16 mouse cellular contexts compared by ENCODE assay signal in the genomic region with DNA sequence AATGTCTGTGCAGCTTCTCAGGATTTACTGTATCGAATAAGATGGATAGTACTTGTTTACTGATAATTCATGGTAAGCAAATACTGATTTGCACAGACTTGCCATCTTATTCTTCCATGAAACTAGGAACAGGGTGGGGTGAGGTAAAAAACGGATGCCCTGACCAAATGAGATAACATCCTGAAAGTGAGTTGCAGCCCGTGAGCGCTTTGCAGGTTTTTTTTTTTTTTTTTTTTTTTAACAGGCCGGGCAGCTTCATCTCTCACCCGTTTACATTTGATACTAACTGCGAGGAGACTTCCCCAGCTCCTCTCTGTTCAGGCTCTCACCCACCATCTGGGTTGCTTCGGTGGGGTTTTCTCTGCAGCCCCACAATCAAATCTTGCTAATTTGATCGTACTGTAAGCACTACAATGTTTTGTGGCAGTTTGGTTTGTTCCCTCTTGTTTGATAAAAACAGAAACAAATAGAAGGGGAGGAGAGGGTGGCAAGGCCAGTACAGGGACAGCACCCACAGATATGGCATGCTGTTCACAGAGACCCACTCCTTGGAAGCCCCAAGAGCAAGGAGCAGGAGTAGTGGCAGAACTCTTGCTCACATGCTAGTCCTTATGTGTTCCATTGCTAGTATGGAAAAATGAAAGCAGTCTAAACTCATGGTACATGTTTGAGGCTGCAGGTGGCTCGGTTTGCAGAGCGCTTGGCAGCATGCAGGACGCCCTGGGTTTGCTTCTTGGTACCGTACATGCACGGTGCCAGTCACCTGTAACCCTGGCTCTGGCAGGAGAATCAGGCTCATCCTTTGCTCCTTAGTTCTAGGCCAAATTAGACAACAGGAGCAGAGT. TPM values are rescaled to one million over a fixed set of nuclear protein-coding genes. Genes with fewer than 3 reads are reported as not detected.
DNase-seq lines count a peak whose midpoint lies in the region; ATAC-seq and TF ChIP-seq lines count a peak whose summit lies in the region.
"Had no signal": no experiment of that assay in that cellular context is flagged by ENCODE, and none has a peak within 500 bp of the region (broad histone marks: within the 10 kb centered on the region; RNA-seq: fewer than 3 reads in every experiment).

No protein-coding gene starts in this region.

- no peak for TF ChIP-seq CTCF in spleen, adult 2 months (IDR thresholded peaks at IDR 0.05; ENCODE audit: extremely low read depth, insufficient read depth, insufficient read length, insufficient replicate concordance)
- TF ChIP-seq CTCF in midbrain, postnatal 0 days (IDR thresholded peaks at IDR 0.05): no peak

- peak overlapping the region; percentile 37; the same call in 1 of the 2 replicates for H3K9ac ChIP-seq in liver, embryonic 12.5 days
- no peak overlapping the region for H3K9ac ChIP-seq in midbrain, postnatal 0 days (replicated peaks; ENCODE audit: low read length, poor library complexity, severe bottlenecking)
- H3K9ac ChIP-seq in forebrain, embryonic 15.5 days (replicated peaks): no peak overlapping the region
- H3K9ac ChIP-seq: heart, embryonic 13.5 days; hindbrain, embryonic 15.5 days had no signal

- H3K36me3 ChIP-seq in spleen, adult 2 months (ENCODE audit: control insufficient read depth, insufficient read depth, low read length): no peaks in the 10 kb centered on the region
- no peaks in the 10 kb centered on the region for H3K36me3 ChIP-seq in liver, embryonic 12.5 days
- H3K36me3 ChIP-seq in midbrain, postnatal 0 days (ENCODE audit: insufficient read depth, low read length): no peaks in the 10 kb centered on the region
- H3K36me3 ChIP-seq in forebrain, embryonic 15.5 days: no peaks in the 10 kb centered on the region
- H3K36me3 ChIP-seq: heart, embryonic 13.5 days; hindbrain, embryonic 15.5 days had no signal

- no peak for DNase-seq in spleen, adult 2 months (ENCODE audit: low read depth in 1 of 2, low spot score in 2 of 2)
- no peak for DNase-seq in spleen, postnatal 4 days (ENCODE audit: low spot score in 2 of 2)
- DNase-seq in naive thymus-derived CD4-positive, alpha-beta T cell, adult 2 months (ENCODE audit: low read depth): peak; percentile 51
- DNase-seq in midbrain, postnatal 0 days (ENCODE audit: low spot score): no peak
- no peak for DNase-seq in kidney, postnatal 36 days
- DNase-seq in left cerebral cortex, postnatal 14 days (ENCODE audit: low spot score in 2 of 2): no peak
- DNase-seq: adrenal gland, postnatal 10 days; cerebellum, adult 11 months; gastrocnemius, postnatal 25 days; left cerebral cortex, postnatal 4 days; midbrain, embryonic 14.5 days had no signal

- H3K4me1 ChIP-seq in spleen, adult 2 months (ENCODE audit: control insufficient read depth, insufficient read depth, insufficient read length): peaks cover 14% of the 10 kb centered on the region
- peaks cover 40% of the 10 kb centered on the region for H3K4me1 ChIP-seq in liver, embryonic 12.5 days
- H3K4me1 ChIP-seq in midbrain, postnatal 0 days (ENCODE audit: insufficient read depth, low read length): no peaks in the 10 kb centered on the region
- no peaks in the 10 kb centered on the region for H3K4me1 ChIP-seq in forebrain, embryonic 15.5 days
- H3K4me1 ChIP-seq: hindbrain, embryonic 15.5 days had no signal

- no peaks in the 10 kb centered on the region for H3K9me3 ChIP-seq in liver, embryonic 12.5 days (replicated peaks)
- no peaks in the 10 kb centered on the region for H3K9me3 ChIP-seq in midbrain, postnatal 0 days (ENCODE audit: low read length)
- H3K9me3 ChIP-seq in forebrain, embryonic 15.5 days: no peaks in the 10 kb centered on the region
- H3K9me3 ChIP-seq: heart, embryonic 13.5 days; hindbrain, embryonic 15.5 days had no signal

- intact Hi-C loops in left cerebral cortex, postnatal 14 days (cut with DNase I): no loop called here

- H3K27ac ChIP-seq in spleen, adult 2 months (ENCODE audit: insufficient read depth, low read length): peak overlapping the region; percentile 2; the same call in 1 of the 2 replicates
- peak overlapping the region; percentile 59 for H3K27ac ChIP-seq in liver, embryonic 12.5 days
- no peak overlapping the region for H3K27ac ChIP-seq in midbrain, postnatal 0 days (ENCODE audit: low read depth, low read length)
- no peak overlapping the region for H3K27ac ChIP-seq in forebrain, embryonic 15.5 days (replicated peaks)
- H3K27ac ChIP-seq: heart, embryonic 13.5 days; hindbrain, embryonic 15.5 days had no signal

- no peak for TF ChIP-seq POLR2A in spleen, adult 2 months (IDR thresholded peaks at IDR 0.05; ENCODE audit: low read depth, low read length)

- 25% methylated on average over 14 of the region's 14 CpGs for WGBS in spleen, adult 2 months
- 32% methylated on average over 14 of the region's 14 CpGs for WGBS in liver, embryonic 12.5 days (ENCODE audit: insufficient replicate concordance)
- 77% methylated on average over 14 of the region's 14 CpGs for WGBS in midbrain, postnatal 0 days
- WGBS in forebrain, embryonic 15.5 days: 78% methylated on average over 14 of the region's 14 CpGs

- peak; percentile 71 for ATAC-seq in liver, embryonic 12.5 days
- ATAC-seq in midbrain, postnatal 0 days (ENCODE audit: low FRiP score): no peak
- ATAC-seq in forebrain, embryonic 15.5 days (replicated peaks): no peak
- ATAC-seq: Patski had no signal

- H3K4me2 ChIP-seq in liver, embryonic 12.5 days: peak overlapping the region; percentile 43
- no peak overlapping the region for H3K4me2 ChIP-seq in midbrain, postnatal 0 days (ENCODE audit: low read depth, low read length, poor library complexity, severe bottlenecking)
- H3K4me2 ChIP-seq in forebrain, embryonic 15.5 days (replicated peaks): no peak overlapping the region
- H3K4me2 ChIP-seq: heart, embryonic 13.5 days; hindbrain, embryonic 15.5 days had no signal

- H3K27me3 ChIP-seq in spleen, adult 2 months (ENCODE audit: control insufficient read depth, insufficient read depth, low read length): no peaks in the 10 kb centered on the region
- H3K27me3 ChIP-seq in liver, embryonic 12.5 days (replicated peaks): no peaks in the 10 kb centered on the region
- no peaks in the 10 kb centered on the region for H3K27me3 ChIP-seq in midbrain, postnatal 0 days (ENCODE audit: insufficient read depth, low read length)
- no peaks in the 10 kb centered on the region for H3K27me3 ChIP-seq in forebrain, embryonic 15.5 days
- H3K27me3 ChIP-seq: heart, embryonic 13.5 days; hindbrain, embryonic 15.5 days; Patski had no signal

- H3K4me3 ChIP-seq in spleen, adult 2 months (ENCODE audit: extremely low read depth, insufficient read depth, insufficient read length): no peak overlapping the region
- no peak overlapping the region for H3K4me3 ChIP-seq in liver, embryonic 12.5 days
- H3K4me3 ChIP-seq in midbrain, postnatal 0 days (ENCODE audit: low read depth, low read length): no peak overlapping the region
- H3K4me3 ChIP-seq in forebrain, embryonic 15.5 days: no peak overlapping the region
- H3K4me3 ChIP-seq: heart, embryonic 13.5 days; hindbrain, embryonic 15.5 days had no signal

RNA-seq across cellular contexts. Expression of a gene that starts 23.6 kb away (rescaled TPM):
- 20.2 and 21.0 TPM in 2 replicates for polyA plus RNA-seq in spleen, adult 2 months (2012; rRNA removed)
- 59.1 and 60.2 TPM in 2 replicates for polyA plus RNA-seq in liver, embryonic 12.5 days (2016; fragmentation: Nextera tagmentation; extraction: Ambion mirVana)
- 141 and 143 TPM in 2 replicates for total RNA-seq in midbrain, postnatal 0 days (2014; rRNA removed)
- 107 and 114 TPM in 2 replicates for polyA plus RNA-seq in midbrain, postnatal 0 days (2015; fragmentation: Nextera tagmentation; extraction: Ambion mirVana)
- polyA plus RNA-seq in forebrain, embryonic 15.5 days (2015; fragmentation: Nextera tagmentation; extraction: Ambion mirVana): 116 and 129 TPM in 2 replicates
- 100 to 1,000 TPM; 129 to 131 TPM for total RNA-seq in left cerebral cortex, postnatal 14 days (2021)

Comparison
In these comparisons a context has a peak if more than half of its experiments do, and no peak if none do; other contexts are left out.
1. H3K27ac ChIP-seq: peak in spleen, adult 2 months (single experiment) and liver, embryonic 12.5 days (single experiment); none in midbrain, postnatal 0 days (single experiment) and forebrain, embryonic 15.5 days (single experiment).